Mouse (Mus musculus): ENCODE results near the gene Serpina1a.
"Not testable (repeated sequence)": the region's sequence is repeated elsewhere in the genome, so short reads cannot be mapped to it uniquely, and the experiment has no call there.

The Serpina1a gene

GRCm38 (mm10) chr12:103863101-103863974 lies at the start of gene Serpina1a:
Gene Serpina1a, minus strand, starts transcription at chr12:103863562.
- DNase-seq (ENCODE audit: low read depth) = not testable (repeated sequence)

- DNase-seq (ENCODE audit: low read depth) = not testable (repeated sequence)
Observed at GRCm38 (mm10) chr12:103909181-103909580, 45.8 kb upstream of the Serpina1a start.

- DNase-seq (ENCODE audit: low read depth) = not testable (repeated sequence)
Observed at GRCm38 (mm10) chr12:103907746-103908145, 44.4 kb upstream of the Serpina1a start.

GRCm38 (mm10) chr12:103904837-103905340 lies 41.5 kb upstream of the Serpina1a start, which contains the start of gene Serpina1c:
Gene Serpina1c, minus strand, starts transcription at chr12:103904887.
- not testable (repeated sequence) for DNase-seq (ENCODE audit: low read depth)

- not testable (repeated sequence) for DNase-seq (ENCODE audit: low read depth)
Observed at GRCm38 (mm10) chr12:103901929-103902328, 38.6 kb upstream of the Serpina1a start.

GRCm38 (mm10) chr12:103866873-103867272 lies 3.5 kb upstream of the Serpina1a start:
- DNase-seq (ENCODE audit: low read depth) = not testable (repeated sequence)

GRCm38 (mm10) chr12:103860976-103861375 lies 2.4 kb downstream of the Serpina1a start:
- no peak for DNase-seq (ENCODE audit: low read depth)

GRCm38 (mm10) chr12:103860571-103860970 lies 2.8 kb downstream of the Serpina1a start:
- DNase-seq (ENCODE audit: low read depth) = not testable (repeated sequence)

- DNase-seq (ENCODE audit: low read depth) = not testable (repeated sequence)
Observed at GRCm38 (mm10) chr12:103859584-103859983, 3.8 kb downstream of the Serpina1a start.

- not testable (repeated sequence) for DNase-seq (ENCODE audit: low read depth)
Observed at GRCm38 (mm10) chr12:103853032-103853431, 10.3 kb downstream of the Serpina1a start.

- DNase-seq (ENCODE audit: low read depth) = not testable (repeated sequence)
Observed at GRCm38 (mm10) chr12:103830273-103830672, 33.1 kb downstream of the Serpina1a start, which contains the start of gene Serpina1b. Gene Serpina1b, minus strand, starts transcription at chr12:103830373.

GRCm38 (mm10) chr12:103827661-103828372 lies 35.5 kb downstream of the Serpina1a start:
- DNase-seq (ENCODE audit: low read depth) = not testable (repeated sequence)

GRCm38 (mm10) chr12:103823826-103824225 lies 39.5 kb downstream of the Serpina1a start:
- DNase-seq (ENCODE audit: low read depth) = not testable (repeated sequence)

Data from fibroblast of lung, adult 2 months (primary cell).